Mouse (Mus musculus): ENCODE data around the gene Pde3b. TPM values are rescaled to one million over a fixed set of nuclear protein-coding genes. Genes with fewer than 3 reads are reported as not detected.
"Not testable (repeated sequence)": the region's sequence is repeated elsewhere in the genome, so short reads cannot be mapped to it uniquely, and the experiment has no call there.

Gene Pde3b
- polyA plus RNA-seq, 1 experiment from 2014 or later = 4.9 TPM

GRCm38 (mm10) chr7:114480196-114480989, 65.3 kb downstream of the Pde3b start:
- H3K4me2 ChIP-seq (replicated peaks) = no peak overlapping the region
- no peak overlapping the region for H3K27ac ChIP-seq
- H3K9ac ChIP-seq (replicated peaks) = no peak overlapping the region
- no peak for ATAC-seq
- no peaks in the 10 kb centered on the region for H3K27me3 ChIP-seq
- no peaks in the 10 kb centered on the region for H3K36me3 ChIP-seq
- 77% methylated on average over 6 of the region's 6 CpGs for WGBS
- H3K9me3 ChIP-seq = no peaks in the 10 kb centered on the region
- no peak overlapping the region for H3K4me3 ChIP-seq (replicated peaks)
- no peaks in the 10 kb centered on the region for H3K4me1 ChIP-seq (replicated peaks)

DNA sequence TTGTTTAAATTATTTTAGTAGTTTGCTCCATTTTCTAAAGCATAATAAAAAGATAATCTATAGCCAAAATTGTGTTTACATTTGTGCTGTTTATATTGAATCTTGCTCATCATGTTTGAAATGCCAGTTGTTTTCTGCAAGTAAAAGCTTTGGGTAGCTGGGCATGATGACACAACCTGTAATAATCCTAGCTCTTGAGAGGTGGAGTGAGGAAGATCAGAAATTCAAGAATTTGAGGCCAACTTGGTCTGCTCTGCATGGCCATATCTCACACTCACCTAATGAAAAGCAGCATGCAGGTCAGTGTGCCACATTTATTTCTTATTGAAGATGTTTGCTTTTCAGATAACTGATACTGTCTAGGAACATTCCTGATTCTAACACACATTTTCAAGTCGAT, 65.9 kb downstream of the Pde3b start:
- H3K4me2 ChIP-seq (replicated peaks) = no peak overlapping the region
- ATAC-seq = no peak
- no peak overlapping the region for H3K27ac ChIP-seq
- no peaks in the 10 kb centered on the region for H3K9me3 ChIP-seq
- H3K4me1 ChIP-seq (replicated peaks) = no peaks in the 10 kb centered on the region
- 91% methylated on average over 1 of the region's 1 CpGs for WGBS
- no peaks in the 10 kb centered on the region for H3K36me3 ChIP-seq
- no peak overlapping the region for H3K4me3 ChIP-seq (replicated peaks)
- H3K27me3 ChIP-seq = no peaks in the 10 kb centered on the region
- no peak overlapping the region for H3K9ac ChIP-seq (replicated peaks)

DNA sequence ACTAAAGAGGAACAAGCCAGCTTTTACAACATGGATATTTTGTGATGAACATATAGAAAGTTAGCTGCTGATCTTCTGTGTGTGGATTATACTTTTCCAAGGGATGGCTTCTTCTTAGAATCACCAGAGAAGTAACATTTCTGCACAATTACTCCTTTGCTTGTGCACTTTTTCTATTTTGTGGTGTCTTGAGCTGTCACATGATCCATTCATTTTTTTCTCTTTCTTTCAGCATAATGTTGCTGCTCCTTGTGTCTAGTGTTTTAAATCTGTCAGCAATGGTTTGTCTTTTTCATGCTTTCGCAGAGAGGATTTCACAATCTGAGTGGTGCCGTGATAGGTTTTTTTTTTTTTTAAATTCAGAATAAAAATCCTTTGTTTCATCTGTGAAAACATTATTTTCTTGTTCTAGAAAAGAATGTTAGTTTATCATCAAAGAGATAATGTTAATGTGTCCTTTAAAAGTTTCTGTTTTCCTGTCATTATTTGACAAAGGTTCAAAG, 66.4 kb downstream of the Pde3b start:
- H3K27me3 ChIP-seq = no peaks in the 10 kb centered on the region
- WGBS = 77% methylated on average over 2 of the region's 2 CpGs
- H3K9ac ChIP-seq (replicated peaks) = no peak overlapping the region
- no peaks in the 10 kb centered on the region for H3K4me1 ChIP-seq (replicated peaks)
- no peak overlapping the region for H3K4me2 ChIP-seq (replicated peaks)
- H3K27ac ChIP-seq = no peak overlapping the region
- ATAC-seq = no peak
- H3K9me3 ChIP-seq = no peaks in the 10 kb centered on the region
- no peak overlapping the region for H3K4me3 ChIP-seq (replicated peaks)
- no peaks in the 10 kb centered on the region for H3K36me3 ChIP-seq

- Histone ChIP-seq H3K4me1 (replicated peaks) (no peaks in the 10 kb centered on the region), H3K36me3 (no peaks in the 10 kb centered on the region), H3K4me3 (replicated peaks) (no peak overlapping the region), H3K27ac (no peak overlapping the region), H3K4me2 (replicated peaks) (no peak overlapping the region), H3K9me3 (no peaks in the 10 kb centered on the region), H3K9ac (replicated peaks) (no peak overlapping the region), H3K27me3 (no peaks in the 10 kb centered on the region)
- ATAC-seq = no peak
Observed at GRCm38 (mm10) chr7:114492540-114492939, 77.5 kb downstream of the Pde3b start.

GRCm38 (mm10) chr7:114494033-114494432, 79.0 kb downstream of the Pde3b start:
- H3K9ac ChIP-seq (replicated peaks) = no peak overlapping the region
- H3K9me3 ChIP-seq = no peaks in the 10 kb centered on the region
- H3K4me3 ChIP-seq (replicated peaks) = no peak overlapping the region
- no peaks in the 10 kb centered on the region for H3K36me3 ChIP-seq
- H3K4me2 ChIP-seq (replicated peaks) = no peak overlapping the region
- ATAC-seq = no peak
- whole genome bisulfite sequencing = 94% methylated on average over 5 of the region's 5 CpGs
- H3K27me3 ChIP-seq = no peaks in the 10 kb centered on the region
- H3K27ac ChIP-seq = no peak overlapping the region
- no peaks in the 10 kb centered on the region for H3K4me1 ChIP-seq (replicated peaks)

DNA sequence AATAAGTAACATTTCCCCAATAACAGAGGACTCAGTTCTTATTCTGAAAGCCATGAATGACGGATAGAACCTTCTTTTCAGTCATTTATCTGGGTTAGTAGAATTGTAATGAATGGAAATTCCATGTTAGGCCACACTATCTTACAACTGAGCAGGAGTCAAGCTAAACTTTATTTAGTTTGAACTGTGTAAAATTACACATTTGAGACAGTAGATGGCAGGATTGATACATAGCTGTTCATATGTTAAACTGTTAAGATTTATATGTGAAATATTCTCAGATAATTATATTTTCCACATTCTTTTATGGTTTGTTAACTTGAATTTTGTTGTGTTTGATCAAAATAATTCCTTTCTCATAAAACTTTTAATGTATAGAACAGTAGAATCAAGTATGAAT, 84.2 kb downstream of the Pde3b start:
- Histone ChIP-seq H3K4me1 (replicated peaks) (no peaks in the 10 kb centered on the region), H3K27ac (no peak overlapping the region), H3K9me3 (no peaks in the 10 kb centered on the region), H3K27me3 (no peaks in the 10 kb centered on the region), H3K9ac (replicated peaks) (no peak overlapping the region), H3K4me3 (replicated peaks) (no peak overlapping the region), H3K36me3 (no peaks in the 10 kb centered on the region), H3K4me2 (replicated peaks) (no peak overlapping the region)
- ATAC-seq = no peak
- WGBS = 86% methylated on average over 1 of the region's 1 CpGs

- no peak for ATAC-seq
- 92% methylated on average over 2 of the region's 2 CpGs for WGBS
Observed at GRCm38 (mm10) chr7:114508879-114509278, 93.8 kb downstream of the Pde3b start.

GRCm38 (mm10) chr7:114520122-114520521, 105.0 kb downstream of the Pde3b start:
- Histone ChIP-seq H3K9me3 (no peaks in the 10 kb centered on the region), H3K36me3 (peaks cover 9% of the 10 kb centered on the region), H3K4me1 (replicated peaks) (no peaks in the 10 kb centered on the region), H3K4me3 (replicated peaks) (no peak overlapping the region), H3K4me2 (replicated peaks) (no peak overlapping the region), H3K27ac (no peak overlapping the region), H3K9ac (replicated peaks) (no peak overlapping the region), H3K27me3 (no peaks in the 10 kb centered on the region)
- 92% methylated on average over 1 of the region's 1 CpGs for WGBS
- no peak for ATAC-seq

More at GRCm38 (mm10) chr7:114508879-114509278, 93.8 kb downstream of the Pde3b start:
- H3K4me1 ChIP-seq (replicated peaks) = no peaks in the 10 kb centered on the region
- H3K9me3 ChIP-seq = no peaks in the 10 kb centered on the region
- H3K36me3 ChIP-seq = peaks cover 10% of the 10 kb centered on the region
- H3K27me3 ChIP-seq = no peaks in the 10 kb centered on the region
- H3K4me3 ChIP-seq (replicated peaks) = no peak overlapping the region
- H3K9ac ChIP-seq (replicated peaks) = no peak overlapping the region
- H3K27ac ChIP-seq = no peak overlapping the region
- no peak overlapping the region for H3K4me2 ChIP-seq (replicated peaks)

DNA sequence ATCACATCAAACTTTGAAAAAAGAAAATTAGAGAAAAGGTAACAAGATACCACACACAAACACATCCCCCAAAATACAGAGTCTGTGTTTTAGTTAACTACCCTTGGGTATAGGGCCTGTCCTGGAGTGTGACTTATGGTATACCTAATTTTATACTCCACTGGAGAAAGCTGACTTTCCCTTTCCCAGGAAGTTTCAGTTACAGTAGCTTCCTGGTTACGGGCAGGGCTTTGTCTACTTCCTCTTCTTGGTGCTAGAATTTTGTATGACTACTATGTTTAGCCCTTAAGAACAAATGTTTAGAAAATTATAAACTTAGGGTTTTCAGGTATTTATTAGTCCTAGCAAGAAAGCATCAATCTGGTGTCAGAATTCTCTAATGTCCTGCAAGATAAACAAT, 111.2 kb downstream of the Pde3b start:
- Histone ChIP-seq H3K36me3 (0 out of 2 replicates have a peak, but pooled peaks cover under 1% of the 10 kb centered on the region), H3K4me1 (replicated peaks) (no peaks in the 10 kb centered on the region), H3K4me2 (replicated peaks) (no peak overlapping the region), H3K9me3 (no peaks in the 10 kb centered on the region), H3K27me3 (no peaks in the 10 kb centered on the region), H3K4me3 (replicated peaks) (no peak overlapping the region), H3K27ac (no peak overlapping the region), H3K9ac (replicated peaks) (no peak overlapping the region)
- no peak for ATAC-seq
- 95% methylated on average over 1 of the region's 1 CpGs for WGBS

- Histone ChIP-seq H3K4me1 (replicated peaks) (no peaks in the 10 kb centered on the region), H3K27ac (no peak overlapping the region), H3K4me2 (replicated peaks) (no peak overlapping the region), H3K27me3 (no peaks in the 10 kb centered on the region), H3K36me3 (peaks cover 13% of the 10 kb centered on the region), H3K9me3 (no peaks in the 10 kb centered on the region), H3K9ac (replicated peaks) (no peak overlapping the region), H3K4me3 (replicated peaks) (no peak overlapping the region)
- no peak for ATAC-seq
- 97% methylated on average over 1 of the region's 1 CpGs for WGBS
Observed at GRCm38 (mm10) chr7:114536179-114536578, 121.1 kb downstream of the Pde3b start.

DNA sequence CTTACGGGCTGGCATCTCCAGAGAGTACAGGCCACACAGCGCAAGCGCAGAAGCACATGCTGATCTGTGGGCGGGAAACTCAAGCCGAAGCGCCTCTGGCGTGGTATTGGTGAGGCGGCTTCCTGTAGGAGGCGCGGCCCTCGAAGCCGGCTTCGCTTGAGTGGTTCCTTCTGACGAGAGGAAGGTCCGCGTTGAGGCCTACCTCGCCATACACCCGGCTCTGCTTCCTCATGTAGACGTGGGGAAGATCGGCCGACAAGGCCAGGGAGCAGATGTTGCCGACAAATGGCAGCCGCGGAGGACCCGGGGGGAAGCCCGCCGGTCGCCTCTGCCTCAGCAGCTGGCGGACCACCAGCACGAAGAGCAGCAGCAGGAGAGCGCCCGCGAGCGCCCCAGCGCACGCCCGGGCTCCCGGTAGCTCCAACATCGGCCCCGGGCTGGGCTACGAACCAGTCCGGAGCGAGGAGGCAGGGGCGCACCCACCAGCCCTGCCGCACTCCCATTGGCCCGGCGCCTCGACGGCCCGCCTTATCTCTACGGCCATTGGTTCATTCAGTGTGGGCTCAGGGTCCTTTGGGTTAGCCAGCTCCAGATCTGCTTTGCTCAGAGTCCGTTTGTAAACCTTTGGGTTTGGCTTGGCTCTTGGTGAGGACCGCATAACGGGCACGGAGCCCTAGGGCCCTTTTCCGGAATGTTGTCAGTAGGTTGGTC, 147.6 kb downstream of the Pde3b start, which contains the start of gene Cyp2r1:
Gene Cyp2r1 (minus strand): TSS at position 442 of the 711 bp plus-strand sequence.
- H3K27me3 ChIP-seq = no peaks in the 10 kb centered on the region
- H3K4me3 ChIP-seq (replicated peaks) = peak within 1 kb of the TSS; percentile 65
- WGBS = 2% methylated on average over 56 of the region's 56 CpGs
- peak within 1 kb of the TSS; percentile 66 for H3K9ac ChIP-seq (replicated peaks)
- peak within 1 kb of the TSS; percentile 69 for H3K27ac ChIP-seq
- peak; percentile 100 for ATAC-seq
- H3K36me3 ChIP-seq = no peaks in the 10 kb centered on the region
- peak within 1 kb of the TSS; percentile 77 for H3K4me2 ChIP-seq (replicated peaks)
- H3K4me1 ChIP-seq (replicated peaks) = no peaks in the 10 kb centered on the region
- H3K9me3 ChIP-seq = no peaks in the 10 kb centered on the region

DNA sequence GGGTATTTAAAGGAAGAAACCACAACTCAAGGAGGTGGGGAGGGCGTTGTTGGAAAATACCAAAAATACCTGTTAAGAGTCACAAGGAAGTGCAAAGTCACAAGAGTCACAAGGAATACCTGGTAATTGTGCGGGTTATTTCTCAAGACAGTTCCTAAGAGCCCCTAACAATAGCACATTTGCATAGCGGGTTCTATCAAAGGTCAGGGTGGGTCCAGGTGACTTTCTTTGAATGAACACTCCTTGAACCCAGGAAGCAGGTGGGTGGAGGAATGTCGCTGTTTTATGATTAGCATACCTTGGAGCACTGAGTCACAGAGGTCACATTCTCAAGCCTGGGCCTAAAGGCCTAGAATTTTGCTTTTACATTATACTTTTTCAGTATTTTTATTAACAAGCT, 158.8 kb downstream of the Pde3b start:
- H3K9me3 ChIP-seq; H3K36me3 ChIP-seq; ATAC-seq; H3K4me2 ChIP-seq (replicated peaks); H3K4me3 ChIP-seq (replicated peaks); H3K27me3 ChIP-seq; H3K9ac ChIP-seq (replicated peaks); H3K4me1 ChIP-seq (replicated peaks); H3K27ac ChIP-seq: not testable (repeated sequence)
- 96% methylated on average over 4 of the region's 4 CpGs for WGBS

Measured in midbrain, embryonic 13.5 days (tissue).